Mouse (Mus musculus): Measurements from ENCODE around the gene Adgra1.

Adgra1 gene

DNA sequence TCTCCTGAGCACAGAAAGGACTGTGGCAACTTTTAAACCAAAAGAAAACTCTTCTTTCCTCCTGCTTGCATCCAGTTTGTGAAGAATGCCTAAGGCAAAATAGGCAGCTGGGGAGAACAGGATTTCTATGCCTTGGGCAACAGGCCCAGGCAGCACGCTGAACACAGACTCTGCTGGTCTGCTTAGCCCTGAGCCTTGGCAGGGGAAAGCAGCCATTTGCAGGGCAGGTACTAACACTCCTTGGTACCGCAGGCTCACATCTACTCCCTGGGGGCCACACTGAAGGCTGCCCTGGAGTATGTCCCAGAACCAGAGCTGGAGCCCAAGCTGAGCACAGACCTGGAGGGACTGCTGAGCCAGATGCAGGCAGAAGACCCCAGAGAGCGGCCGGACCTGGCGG, 74.2 kb downstream of the Adgra1 start:
- DNase-seq (ENCODE audit: low spot score in 2 of 2), result no peak

DNA sequence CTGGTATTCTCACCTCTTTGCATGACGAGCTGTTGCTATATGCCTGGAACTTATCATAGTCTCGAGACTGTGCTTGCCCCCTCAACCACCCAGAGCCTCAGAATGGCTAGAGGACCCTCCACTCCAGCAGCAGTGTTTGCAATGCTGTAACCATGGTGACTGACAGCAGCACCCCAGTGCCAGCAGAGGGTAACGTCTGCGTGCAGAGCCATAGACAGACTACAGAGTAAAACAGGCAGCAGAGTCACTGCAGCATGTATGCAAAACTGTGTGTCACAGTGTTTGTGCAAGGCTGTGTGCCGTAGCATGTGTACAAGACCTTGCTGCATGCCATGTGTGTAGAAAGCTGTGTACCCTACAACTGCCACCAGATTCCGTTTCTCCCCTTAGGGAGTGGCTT, 75.5 kb downstream of the Adgra1 start:
- no peak for DNase-seq (ENCODE audit: low spot score in 2 of 2)

DNA sequence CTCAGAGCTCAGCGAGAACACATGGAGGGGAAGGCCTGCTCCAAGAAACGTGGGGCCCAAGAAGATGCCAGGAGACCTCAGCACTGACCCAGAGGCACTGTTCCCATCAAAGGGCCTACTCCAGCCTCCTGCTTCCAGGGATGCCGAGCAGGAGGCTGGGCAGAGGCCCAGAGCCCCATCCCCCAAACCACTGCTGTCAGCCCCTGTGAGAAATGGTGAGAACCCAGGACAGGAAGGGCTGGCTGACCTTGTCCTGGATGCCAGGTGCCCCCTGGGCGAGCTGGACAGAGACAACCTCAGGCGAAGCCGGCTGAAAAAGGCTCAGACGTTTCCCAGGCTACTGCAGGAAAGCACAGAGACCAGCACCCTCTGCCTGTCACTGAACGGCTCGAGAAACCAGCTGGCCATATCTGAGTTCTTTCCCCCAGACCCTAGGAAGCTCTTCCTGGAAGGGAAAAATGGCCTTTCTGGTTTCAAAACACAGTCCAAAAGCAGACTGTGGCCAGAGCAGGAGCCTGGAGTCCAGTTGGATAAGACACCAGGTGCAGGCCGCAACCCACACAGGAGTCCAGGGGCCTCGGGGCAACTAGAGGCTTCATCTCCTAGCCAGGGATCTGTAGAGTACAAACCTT, 76.3 kb downstream of the Adgra1 start:
- no peak for DNase-seq (ENCODE audit: low spot score in 2 of 2)

DNA sequence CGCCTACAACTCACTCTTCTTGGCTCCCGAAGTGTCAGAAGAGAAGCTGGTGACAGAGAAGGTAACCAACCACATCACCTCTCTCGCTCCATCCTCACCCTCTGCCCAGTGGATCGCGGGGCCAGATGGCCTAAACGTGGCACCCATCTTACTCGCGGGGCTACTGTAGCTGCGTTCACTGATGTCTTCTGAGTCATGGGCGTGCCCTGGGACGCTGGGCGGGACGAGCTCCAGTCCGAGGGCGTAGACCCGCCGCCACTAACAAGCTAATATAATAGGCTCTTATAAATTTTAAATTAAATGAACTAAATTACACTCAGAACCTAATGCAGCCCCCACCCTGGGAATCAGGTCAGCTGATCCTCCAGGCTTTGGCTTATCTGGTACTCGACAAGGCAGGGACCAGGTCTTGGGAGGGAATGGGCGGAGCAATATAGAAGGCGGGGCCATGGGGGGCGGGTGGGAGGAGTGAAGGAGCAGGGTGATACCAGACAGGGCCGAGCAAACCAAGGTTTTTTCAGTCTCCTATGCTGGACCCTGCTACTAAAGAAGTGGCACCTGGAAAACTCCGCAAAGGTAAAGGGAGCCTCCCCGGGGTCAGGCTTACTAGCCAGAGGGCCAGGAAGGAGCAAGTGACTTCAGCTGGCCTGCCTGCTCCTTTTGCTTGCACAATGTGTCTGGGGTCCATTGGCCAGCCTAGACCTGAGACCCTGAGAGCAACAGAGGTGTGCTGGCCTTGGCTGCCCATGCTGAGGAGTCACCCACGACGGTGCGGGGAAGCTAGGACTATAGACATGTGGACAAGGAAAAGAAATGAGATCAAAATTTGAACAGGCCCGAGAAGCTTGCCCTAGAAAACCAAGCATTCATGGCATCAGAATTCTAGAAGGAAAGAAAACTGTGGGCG, 80.4 kb downstream of the Adgra1 start:
- DNase-seq (ENCODE audit: low spot score in 2 of 2), result no peak

DNA sequence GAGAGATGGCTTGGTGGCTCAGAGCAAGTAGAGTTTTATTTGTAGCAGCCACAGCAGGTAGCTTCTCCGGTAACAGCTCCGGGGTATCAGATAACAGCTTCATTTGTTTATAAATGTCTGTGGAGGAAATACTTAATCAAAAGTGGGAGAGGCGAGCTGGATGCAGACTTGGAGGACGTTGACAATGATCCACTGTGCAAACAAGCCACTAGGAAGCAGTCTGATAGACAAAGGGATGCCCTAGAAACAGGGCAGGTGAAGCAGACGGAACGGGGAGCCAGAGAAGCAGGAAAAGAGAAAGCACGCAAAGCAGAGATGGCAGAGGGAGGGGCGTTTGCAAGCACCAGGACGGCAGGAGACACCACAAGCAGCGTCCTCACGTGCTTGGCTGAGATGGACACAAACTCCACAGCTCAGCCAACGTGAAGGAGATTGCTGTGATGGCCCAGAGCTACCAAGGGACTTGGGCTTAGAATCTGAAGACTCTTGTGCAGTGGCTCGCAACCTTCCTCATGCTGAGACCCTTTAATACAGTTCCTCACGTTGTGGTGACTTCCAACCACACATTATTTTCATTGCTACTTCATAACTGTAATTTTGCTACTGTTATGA, 81.8 kb downstream of the Adgra1 start:
- no peak for DNase-seq (ENCODE audit: low spot score in 2 of 2)

DNA sequence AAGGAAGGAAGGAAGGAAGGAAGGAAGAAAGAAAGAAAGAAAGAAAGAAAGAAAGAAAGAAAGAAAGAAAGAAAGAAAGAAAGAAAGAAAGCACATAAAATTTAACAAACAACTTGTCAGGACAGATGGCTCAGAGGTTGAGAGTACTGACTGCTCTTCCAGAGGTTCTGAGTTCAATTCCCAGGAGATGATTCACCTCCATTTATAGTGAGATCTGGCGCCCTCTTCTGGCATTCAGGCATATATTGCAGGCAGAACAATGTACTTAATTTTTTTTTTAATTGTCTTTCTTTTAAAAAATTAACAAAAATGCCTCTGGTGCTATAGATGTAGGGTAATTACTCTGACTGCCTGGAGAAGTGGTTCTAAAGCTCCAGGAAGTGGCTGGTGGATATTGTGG, 82.4 kb downstream of the Adgra1 start:
- DNase-seq (ENCODE audit: low spot score in 2 of 2), result no peak

DNA sequence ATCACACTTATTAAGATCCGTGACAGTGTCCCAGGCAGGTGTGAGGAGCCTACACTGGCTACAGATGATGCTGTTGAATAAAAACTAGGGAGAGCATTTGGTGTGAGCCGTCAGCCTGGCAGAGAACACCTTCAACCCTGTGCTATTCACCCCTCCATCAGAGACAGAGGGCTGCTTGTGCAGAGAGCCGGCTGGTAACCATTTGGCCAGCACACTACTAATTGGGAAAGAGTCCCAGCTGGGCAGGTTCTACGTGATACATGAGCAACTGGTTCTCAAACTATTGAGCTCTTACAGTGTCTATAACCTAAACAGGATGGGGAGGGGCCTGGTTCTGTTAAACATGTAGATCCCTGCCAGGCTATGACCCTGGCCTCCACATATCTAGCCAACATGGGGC, 84.3 kb downstream of the Adgra1 start:
- DNase-seq (ENCODE audit: low spot score in 2 of 2), result no peak

All from spleen, postnatal 4 days (tissue).